Mouse (Mus musculus): ENCODE measurements around the gene Zfp341.

Gene Zfp341

DNA sequence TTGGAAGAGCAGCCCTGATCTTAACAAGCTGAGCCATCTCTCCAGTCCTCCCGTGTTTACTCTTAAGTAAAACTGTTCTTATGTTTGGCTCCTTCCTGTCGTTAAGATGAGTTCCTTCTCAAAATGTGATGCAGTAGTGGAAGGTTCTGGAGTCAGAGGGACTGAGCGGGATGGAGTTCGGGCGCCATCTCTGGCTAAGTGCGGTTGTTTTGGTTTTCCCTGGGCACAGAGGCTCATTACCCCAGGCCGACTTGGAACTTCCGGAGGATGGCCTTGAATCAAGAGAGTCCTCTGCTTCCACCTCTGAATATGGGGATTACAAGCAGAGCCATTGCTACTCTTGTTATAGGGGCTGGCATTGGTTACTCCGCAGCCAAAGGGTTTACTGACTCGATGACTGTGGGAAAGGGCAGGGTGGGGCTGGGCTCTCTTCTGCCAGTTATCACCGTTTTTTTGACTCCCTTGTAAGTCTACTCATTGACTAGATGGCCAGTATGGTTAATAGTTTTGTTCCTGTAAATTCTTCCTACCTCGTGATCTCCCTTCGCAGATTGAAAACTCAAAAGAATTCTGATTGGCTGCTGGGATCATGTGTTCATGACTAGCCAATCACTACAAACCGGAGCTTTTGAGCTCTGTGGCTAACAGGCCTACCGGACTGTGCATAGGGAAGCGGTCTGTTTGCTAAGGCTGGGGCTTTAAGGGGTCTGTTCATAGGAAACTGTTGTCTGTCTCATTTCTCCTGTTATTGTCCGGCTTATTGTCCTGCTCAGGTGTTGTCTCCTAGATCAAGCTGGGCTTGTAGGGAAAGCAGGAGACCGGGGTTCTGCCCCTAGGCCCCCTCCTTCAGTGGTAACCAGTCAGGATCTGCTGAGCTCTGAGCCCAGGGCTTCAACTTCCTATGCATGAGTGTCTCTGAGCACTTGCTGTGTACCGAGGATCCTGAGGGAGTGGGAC, 63.8 kb downstream of the Zfp341 start:
- DNase-seq (ENCODE audit: low spot score in 2 of 2), result no peak

DNA sequence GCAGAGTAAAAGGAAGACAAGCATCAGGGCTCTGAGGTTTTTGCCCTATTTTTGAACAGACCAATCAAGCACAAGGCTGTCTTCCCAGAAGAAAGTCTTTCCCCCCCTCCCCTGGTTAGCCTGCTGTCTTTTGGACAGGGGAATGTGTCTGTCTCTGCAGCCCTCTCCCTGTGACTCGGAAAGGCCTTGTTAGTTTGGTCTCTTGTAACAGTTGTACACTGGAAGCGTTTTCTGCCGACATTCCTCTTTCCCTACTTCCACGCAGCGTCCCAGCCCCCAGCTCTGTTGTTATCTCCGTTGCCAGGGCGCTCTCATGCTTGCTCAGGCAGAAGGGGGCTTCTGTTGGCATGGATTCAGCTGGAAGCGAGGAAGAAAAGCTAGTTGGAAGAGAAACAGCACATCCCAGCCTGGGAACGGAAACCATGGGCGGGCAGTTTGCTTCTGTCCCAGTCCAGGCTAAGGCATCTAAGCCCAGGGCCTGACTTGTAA, 64.6 kb downstream of the Zfp341 start:
- peak; percentile 63 to 65 for DNase-seq (ENCODE audit: low spot score in 2 of 2)

DNA sequence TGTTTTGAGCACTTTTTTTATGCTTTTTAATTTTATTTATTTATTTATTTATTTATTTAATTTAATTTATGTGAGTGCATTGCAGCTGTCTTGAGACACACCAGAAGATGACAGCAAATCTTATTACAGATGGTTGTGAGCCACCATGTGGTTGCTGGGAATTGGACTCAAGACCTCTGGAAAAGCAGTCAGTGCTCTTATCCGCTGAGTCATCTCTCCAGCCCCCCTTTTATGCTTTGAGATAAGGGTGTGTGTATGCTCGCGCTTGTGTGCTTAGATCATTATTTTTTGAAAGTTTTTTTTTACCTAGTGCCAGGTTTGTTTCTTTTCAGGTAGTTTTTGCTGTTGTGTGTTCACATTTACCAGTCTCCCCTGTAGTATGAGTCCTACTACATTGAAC, 65.9 kb downstream of the Zfp341 start:
- no peak for DNase-seq (ENCODE audit: low spot score in 2 of 2)

DNA sequence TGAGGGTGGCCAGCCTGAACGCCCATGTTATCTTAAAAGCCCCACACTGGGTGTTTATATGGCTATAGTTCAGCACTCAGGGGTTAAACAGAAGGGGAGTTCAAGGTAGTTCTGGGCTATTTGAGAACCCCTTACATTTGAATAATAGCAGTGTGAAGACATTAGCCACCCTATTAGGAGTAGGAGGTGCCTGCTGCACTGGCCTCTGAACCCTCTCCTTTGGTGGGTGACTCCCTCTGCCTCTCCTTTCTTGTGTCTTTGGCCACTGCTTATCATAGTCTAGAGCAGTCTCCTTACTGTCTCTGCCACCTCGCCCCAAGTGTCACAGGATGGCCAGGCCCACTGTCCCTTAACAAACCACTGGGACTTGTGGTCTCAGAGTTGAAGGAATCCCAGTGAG, 67.2 kb downstream of the Zfp341 start:
- no peak for DNase-seq (ENCODE audit: low spot score in 2 of 2)

DNA sequence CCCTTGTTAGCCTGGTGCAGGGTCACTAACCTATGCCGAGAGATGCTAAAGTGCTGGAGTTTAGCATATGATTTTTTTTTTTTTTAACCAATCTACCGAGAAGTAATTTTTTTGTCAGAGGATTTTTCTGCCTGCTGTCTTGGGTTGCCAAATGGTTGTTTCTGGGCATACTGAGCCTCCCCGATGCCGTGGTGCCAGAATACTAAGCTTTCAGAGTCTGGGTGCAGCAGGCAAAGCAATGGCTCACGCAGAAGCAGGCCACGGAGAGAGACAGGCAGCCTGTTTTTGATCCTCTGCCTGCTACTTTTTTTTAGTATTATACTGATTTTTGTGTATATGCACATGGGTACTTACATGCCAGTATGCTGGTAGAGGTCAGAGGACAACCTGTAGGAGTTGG, 67.8 kb downstream of the Zfp341 start:
- no peak for DNase-seq (ENCODE audit: low spot score in 2 of 2)

DNA sequence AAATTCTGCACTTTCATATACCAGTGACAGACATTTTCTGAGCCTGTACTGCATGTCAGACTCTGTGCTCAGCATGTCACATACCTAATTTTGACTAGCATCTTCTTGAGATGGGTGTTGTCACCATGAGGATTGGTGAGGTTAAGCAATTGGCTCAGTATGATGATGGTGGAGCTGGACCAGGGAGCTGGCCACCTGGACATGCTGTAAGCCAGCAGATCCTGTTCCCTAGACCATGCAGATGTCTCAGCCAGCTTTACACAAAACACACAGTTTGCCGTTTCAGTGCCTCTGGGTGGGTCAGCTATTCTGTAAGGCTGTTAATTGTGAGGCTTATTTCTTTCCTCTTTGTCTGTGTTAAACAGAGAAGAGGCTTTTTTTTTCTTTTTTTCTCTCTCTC, 69.6 kb downstream of the Zfp341 start:
- DNase-seq (ENCODE audit: low spot score in 2 of 2), result no peak

DNA sequence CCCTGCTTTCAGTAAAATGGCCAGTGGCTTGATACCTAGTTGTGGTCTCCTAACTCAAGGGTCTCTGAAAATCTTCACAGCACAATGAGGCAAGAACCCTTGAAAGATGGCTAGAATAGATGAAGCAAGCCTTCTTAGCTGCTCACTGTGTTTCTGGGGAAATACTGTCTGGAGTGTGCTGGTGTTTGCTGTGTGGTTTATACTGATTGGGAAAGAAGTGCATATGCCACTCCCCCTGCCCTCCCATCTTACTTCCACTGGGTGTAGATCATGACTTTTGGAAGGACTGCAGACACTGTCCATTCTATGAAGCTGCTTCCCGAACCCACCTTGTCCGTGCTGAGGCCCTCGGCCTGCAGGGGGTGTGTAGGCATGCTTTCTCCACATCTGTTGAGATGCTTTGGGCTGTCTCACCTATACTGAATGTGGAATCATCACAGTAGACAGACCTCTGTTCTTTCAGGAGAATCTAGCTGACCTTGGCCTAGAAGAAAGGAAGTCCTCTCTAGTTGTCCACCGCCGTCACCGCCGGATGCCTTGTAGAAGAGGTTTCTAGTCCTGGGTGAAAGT, 71.9 kb downstream of the Zfp341 start:
- DNase-seq (ENCODE audit: low spot score in 2 of 2), result no peak

DNA sequence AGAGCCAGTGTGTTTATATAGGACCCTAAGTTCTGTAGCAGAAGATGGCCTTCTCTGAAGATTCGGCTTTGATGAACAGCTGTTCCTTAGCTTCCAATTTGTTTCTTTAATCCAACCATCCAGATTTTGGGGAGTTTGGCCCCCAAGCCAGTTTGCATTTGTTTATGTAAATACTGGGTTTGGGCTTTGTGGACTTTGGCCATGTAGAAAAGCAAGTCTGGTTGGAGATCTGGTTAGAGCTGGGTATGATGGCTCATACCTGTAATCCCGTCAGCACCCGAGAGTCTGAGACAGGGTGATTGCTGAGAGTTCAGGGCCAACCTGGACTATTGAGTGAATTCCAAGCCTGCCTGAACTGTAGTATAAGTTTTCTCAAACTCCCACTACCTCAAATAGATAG, 72.7 kb downstream of the Zfp341 start:
- no peak for DNase-seq (ENCODE audit: low spot score in 2 of 2)

DNA sequence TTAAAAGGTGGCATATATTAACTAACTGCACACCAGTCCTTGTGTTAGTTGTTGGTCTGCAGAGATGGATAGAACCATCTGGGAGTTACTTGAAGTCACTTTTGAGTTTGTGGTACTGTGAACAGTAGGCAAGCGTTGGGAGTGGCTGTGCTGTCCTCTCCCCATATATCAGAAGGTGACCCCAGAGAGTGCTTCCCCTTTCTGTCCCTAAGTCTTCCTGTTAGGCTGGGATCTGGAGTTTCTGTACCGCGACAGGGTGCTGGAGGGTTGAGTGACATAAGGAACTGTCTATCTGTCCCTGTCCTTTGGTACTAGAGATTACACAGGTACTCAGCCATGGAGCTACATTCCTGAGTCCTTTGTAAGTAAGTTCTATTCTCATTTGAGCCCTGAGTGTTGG, 73.7 kb downstream of the Zfp341 start:
- no peak for DNase-seq (ENCODE audit: low spot score in 2 of 2)

DNA sequence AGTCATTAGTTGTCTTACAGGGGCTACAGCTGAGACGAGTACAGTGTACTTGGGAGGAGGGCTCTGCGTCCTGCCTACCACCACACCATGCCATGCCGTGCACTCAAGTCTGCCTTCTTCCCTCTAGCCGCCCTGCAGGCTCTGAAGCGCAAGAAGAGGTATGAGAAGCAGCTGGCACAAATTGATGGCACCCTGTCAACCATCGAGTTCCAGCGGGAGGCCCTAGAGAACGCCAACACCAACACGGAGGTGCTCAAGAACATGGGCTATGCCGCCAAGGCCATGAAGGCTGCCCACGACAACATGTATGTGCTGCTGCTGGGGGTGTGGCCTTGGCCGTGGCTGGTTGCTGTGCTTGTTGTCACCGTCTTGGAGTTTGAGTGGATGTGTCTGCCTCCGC, 76.3 kb downstream of the Zfp341 start:
- DNase-seq (ENCODE audit: low spot score in 2 of 2), result no peak

DNA sequence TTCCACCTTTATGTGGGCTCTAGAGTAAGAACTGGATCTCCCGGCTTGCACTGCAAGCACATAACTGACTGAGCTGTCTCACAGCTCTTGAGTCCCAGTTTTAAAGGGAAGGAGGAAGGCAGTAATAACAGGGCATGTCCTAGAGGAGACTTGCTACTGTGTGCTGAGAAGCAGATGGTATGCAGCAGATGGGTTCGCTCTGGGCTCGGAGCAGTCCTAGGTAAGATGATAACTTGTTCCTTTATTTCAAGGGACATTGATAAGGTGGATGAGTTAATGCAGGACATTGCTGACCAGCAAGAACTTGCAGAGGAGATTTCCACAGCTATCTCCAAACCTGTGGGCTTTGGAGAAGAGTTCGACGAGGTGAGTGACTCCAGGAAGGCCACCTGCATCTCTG, 77.9 kb downstream of the Zfp341 start:
- DNase-seq (ENCODE audit: low spot score in 2 of 2), result no peak

DNA sequence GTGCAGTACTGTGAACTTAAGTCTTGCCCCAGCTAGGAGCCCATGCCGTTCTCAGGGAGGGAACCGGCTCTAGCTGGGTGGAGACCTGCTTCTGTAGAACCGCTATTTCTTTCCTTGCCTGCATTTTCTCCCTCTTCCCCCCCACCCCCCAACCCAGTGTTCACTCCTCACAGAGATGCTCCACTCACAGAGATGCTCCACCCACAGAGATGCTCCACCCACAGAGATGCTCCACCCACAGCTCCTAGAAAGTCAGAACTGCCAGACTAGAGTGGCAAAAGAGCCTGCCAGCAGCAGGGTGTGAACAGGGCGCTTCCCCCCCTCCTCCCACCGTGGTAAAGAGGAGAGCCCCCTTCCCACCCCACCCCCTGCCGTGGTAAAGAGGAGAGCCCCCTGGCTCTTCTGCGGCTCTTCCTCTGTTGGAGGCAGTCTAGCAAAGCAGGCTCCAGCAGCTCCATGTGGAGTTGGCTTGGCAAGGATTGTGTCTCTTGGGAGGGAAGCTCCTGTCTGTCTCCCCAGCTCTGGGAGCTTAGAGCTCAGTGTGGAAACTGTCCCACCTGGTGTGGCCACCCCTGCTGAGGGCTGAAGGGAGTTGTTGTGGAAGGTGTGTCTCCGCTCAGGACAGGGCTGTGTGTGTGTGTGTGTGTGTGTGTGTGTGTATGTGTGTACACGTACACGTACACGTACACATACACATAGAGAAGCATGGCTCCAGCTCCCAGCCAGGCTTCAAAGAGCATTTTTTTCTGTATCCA, 80.3 kb downstream of the Zfp341 start:
- DNase-seq (ENCODE audit: low spot score in 2 of 2), result no peak

DNA sequence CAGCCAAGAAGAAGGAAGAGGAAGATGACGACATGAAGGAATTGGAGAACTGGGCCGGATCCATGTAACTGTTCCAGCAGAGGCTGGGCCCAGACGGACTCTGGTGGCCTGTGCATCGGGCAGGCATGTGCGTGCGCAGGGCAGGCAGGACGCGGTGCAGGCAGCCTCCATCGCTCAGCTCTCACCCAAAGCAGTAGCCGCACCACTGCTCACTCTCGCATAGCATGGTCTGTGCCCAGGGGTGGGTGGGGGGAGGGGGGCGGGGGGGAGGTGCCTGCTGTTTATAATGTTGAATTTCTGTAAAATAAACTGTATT, 80.8 kb downstream of the Zfp341 start:
- DNase-seq (ENCODE audit: low spot score in 2 of 2), result peak; percentile 36 to 67

DNA sequence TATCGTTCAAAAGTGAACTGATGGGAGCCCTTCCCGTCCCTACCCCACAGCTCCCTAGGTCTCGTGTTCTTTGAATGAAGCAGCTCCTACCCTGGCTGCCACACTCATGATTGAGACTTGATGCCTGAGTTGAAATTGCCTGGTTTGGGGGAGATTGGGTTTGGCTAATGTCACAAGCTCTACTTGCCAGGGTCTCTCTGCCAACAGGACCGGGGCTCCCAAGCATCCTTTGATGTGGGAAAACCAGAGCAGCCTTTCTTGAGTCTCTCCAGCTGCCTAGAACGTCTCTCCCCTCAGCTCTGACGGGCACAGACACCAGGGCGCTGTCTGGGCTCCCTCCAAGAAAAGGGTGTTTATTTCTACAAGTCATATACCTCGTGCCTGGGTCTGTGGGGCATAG, 82.6 kb downstream of the Zfp341 start:
- DNase-seq (ENCODE audit: low spot score in 2 of 2), result no peak

Data from urinary bladder, postnatal 4 days (tissue).